Mouse (Mus musculus) bone marrow, adult 2 months (tissue): ENCODE results near the gene Crisp1. TPM values are rescaled to one million over a fixed set of nuclear protein-coding genes. Genes with fewer than 3 reads are reported as not detected.

ENCODE experiments used
- H3K27ac ChIP-seq: fragments of 200-500 bp; 2 replicates; pipeline ENCODE4 v1.5.1; 2012; ENCODE audit warnings: low read depth, mild to moderate bottlenecking, control low read depth, inconsistent platforms, low read length; ENCODE audit not compliant: control insufficient read depth, poor library complexity, insufficient read depth
- H3K4me1 ChIP-seq: fragments of 200-500 bp; 2 replicates; pipeline ENCODE4 v1.6.1; 2011; ENCODE audit warnings: low read length; ENCODE audit not compliant: control insufficient read depth, insufficient read depth
- H3K4me3 ChIP-seq: fragments of 200-500 bp; replicated peaks from 2 replicates; pipeline ENCODE3; 2011; ENCODE audit warnings: mild to moderate bottlenecking, low read depth, low read length, control low read depth; ENCODE audit not compliant: control insufficient read depth
- CTCF ChIP-seq: fragments of 200-500 bp; IDR thresholded peaks from 2 replicates; pipeline ENCODE4 v1.5.1; 2011; ENCODE audit warnings: low read length, control low read depth; ENCODE audit not compliant: control insufficient read depth, insufficient read depth
- POLR2A ChIP-seq: fragments of 200-500 bp; IDR thresholded peaks from 2 replicates; pipeline ENCODE4 v1.6.1; 2011; ENCODE audit warnings: low read depth, mild to moderate bottlenecking, control low read depth, low read length, borderline replicate concordance; ENCODE audit not compliant: control insufficient read depth
- WGBS: fragments of 180-500 bp; shearing (Covaris S2); methylation state at CpG from one replicate; pipeline ENCODE4 v1.1.7; 2018; 5-methylcytosine and 5-hydroxymethylcytosine counted together
- polyA plus RNA-seq: library from polyadenylated mRNA; stranded (reverse); fragments of >200 nt; gene quantifications from 2 replicates; pipeline ENCODE4 v1.2.4, GENCODE M21; 2011; ENCODE audit warnings: low replicate concordance; ENCODE audit not compliant: missing spikeins, insufficient read depth, insufficient read length

The Crisp1 gene
- polyA plus RNA-seq = 1.1 TPM in 1 of 2 replicates, not detected in the other

DNA sequence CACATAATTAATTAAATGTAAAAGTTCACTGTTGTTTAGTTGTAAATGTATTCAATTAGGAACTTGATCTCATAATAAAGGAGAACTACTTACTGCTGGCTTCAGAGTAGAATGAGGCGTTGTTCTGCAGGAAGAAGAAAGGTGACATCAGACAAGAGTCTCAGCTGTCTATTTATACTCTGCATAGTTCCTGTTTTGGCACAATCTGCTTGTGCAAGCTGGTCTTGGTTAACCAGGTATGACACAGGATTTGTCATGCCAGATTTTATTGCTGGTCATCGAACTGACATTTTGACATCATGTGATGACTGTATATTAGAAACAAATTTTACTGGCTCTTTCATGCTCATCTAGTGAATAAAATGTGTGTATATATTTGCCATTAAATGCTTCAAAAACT, at the start of gene Crisp1:
Crisp1 (minus strand) TSS at position 146 of the 400 bp plus-strand sequence.
- 16% methylated on average over 2 of the region's 2 CpGs for WGBS
- Histone ChIP-seq H3K4me3 (no peak within 1 kb of the TSS), H3K4me1 (no peaks in the 10 kb centered on the region), H3K27ac (no peak within 1 kb of the TSS)
- no peak for TF ChIP-seq POLR2A
- no peak for TF ChIP-seq CTCF

DNA sequence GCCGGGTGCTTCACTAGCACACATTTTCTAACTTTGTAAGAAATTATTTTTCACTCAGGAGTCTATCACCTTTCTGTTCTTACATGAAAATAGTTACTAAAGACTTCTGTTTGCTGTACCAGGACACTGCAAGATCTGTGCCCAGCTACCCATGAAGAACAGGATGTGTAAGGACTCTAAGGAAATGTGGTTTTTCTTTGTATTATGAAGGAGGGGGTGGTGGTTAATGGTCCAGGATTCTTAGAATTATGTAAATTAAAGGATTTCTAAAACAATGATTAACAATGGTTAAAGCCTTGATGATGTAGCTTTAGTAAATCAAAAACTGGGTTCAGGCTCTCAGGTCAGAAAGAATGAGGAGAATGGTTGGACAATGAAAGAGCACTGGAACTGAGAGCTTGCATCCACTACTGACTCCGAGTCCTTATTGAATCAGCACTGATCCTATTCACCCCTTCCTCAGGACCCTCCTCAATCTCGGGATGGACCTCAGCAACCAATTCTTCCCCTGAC, 23.5 kb upstream of the Crisp1 start:
- TF ChIP-seq CTCF (no peak), POLR2A (no peak)
- Histone ChIP-seq H3K4me3 (no peak overlapping the region), H3K4me1 (no peaks in the 10 kb centered on the region), H3K27ac (no peak overlapping the region)
- WGBS = 55% methylated on average over 3 of the region's 3 CpGs

DNA sequence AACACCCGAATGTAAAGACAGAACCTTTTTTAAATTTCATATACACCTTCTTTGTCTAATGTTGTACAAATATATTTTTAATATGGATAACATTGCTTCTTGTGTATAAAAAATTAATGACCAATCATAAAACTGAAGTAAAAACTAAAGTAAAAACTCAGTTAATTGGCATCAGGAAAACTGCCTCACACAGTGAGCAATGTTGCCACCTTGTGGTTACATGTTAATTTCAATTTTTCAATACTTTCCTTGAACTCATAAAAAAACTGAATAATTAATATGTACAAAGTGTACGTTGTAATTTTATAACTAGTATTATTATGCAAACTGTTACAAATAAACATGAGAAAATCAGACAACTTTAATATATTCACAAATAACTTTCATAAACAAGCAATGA, 33.6 kb downstream of the Crisp1 start:
- no peaks in the 10 kb centered on the region for H3K4me1 ChIP-seq
- 71% methylated on average over 2 of the region's 2 CpGs for WGBS
- no peak overlapping the region for H3K27ac ChIP-seq

DNA sequence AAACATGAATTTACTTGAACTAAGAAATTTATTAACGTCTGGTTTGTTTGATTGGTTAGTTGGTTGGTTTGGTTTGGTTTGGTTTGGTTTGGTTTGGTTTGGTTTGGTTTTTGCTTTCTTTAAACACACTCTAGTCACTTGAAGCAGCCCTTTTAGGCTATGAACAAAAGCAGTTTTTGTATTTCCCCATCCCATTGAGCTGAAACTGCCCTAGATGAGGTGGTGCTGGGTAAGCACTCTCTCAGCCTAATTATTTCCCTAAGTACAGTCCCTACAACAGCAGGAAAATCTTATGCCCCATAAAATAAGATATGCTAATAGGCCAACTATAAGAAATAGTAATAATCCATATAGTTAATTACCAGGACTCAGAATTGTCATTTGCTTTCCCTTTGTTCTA, 43.5 kb downstream of the Crisp1 start:
- Histone ChIP-seq H3K4me3 (no peak overlapping the region), H3K4me1 (no peaks in the 10 kb centered on the region), H3K27ac (no peak overlapping the region)
- TF ChIP-seq POLR2A (no peak), CTCF (no peak)
- 67% methylated on average over 1 of the region's 1 CpGs for WGBS

More for the DNA sequence above, 33.6 kb downstream of the Crisp1 start:
- H3K4me3 ChIP-seq = no peak overlapping the region
- no peak for TF ChIP-seq POLR2A
- TF ChIP-seq CTCF = no peak

DNA sequence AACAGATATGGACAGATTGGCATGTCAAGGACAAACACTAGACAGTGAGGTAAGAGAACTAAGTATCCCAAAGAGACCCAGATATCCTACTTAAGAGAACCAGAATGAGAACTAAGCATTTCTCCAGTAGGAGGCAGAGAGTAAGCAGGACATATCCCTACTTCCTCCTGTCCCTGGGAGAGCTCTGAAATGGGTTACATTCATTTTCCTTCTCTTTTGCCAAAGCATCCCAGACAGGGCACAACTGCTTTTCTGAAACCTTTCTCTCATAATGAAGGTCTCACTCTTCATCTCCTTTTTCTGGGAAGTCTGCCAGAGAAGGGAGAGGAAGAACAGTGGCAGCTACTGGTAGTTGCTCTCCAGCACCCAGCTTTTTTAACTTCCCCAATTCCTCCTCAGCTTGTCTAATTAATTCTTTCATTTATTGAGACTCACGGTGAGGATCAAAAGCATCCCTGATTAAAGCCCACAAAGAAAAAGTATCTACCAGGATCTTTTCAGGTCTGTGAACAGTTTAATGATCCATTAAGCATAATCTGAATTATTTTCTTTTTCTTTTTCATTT, 44.0 kb downstream of the Crisp1 start:
- 13% methylated on average over 1 of the region's 1 CpGs for WGBS
- no peak overlapping the region for H3K4me3 ChIP-seq
- H3K27ac ChIP-seq = no peak overlapping the region
- H3K4me1 ChIP-seq = no peaks in the 10 kb centered on the region
- TF ChIP-seq CTCF = no peak
- TF ChIP-seq POLR2A = no peak

DNA sequence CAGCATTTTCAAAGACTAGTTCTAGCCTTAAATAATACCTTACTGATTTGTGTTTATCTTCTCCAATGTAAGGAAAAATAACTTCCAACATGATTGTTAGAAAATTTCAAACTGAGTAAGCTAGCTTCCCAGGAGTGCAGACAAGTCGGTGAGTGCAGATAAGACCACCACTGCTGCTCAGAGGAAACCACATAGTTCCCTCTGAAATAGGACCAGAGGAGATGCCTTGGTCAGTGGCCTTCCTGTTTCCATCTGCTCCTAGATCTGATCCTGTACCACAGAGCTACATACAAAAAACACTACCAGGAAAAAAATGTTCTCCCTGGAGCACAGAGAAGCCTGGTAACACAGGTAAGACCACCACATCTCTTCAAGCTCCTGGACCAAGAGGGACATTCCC, 66.5 kb downstream of the Crisp1 start:
- no peaks in the 10 kb centered on the region for H3K4me1 ChIP-seq
- TF ChIP-seq POLR2A = no peak
- WGBS = 18% methylated on average over 1 of the region's 1 CpGs

More for the DNA sequence above, 66.5 kb downstream of the Crisp1 start:
- no peak overlapping the region for H3K27ac ChIP-seq
- no peak overlapping the region for H3K4me3 ChIP-seq

Other genes with a start within 250 kb of the Crisp1 start
- gene AC192777.2, start 223.8 kb downstream of the Crisp1 start, polyA plus RNA-seq = not detected in 2 replicates
- not detected in 2 replicates for gene Pgk2, start 110.6 kb downstream of the Crisp1 start, polyA plus RNA-seq
- not detected in 2 replicates for gene Crisp3, start 76.9 kb downstream of the Crisp1 start, polyA plus RNA-seq
- gene Esp8, start 200.8 kb upstream of the Crisp1 start, polyA plus RNA-seq = not detected in 2 replicates
- gene Esp6, start 242.3 kb upstream of the Crisp1 start, polyA plus RNA-seq = not detected in 2 replicates